Mouse (Mus musculus): Measurements from ENCODE around the gene Snrpa. TPM values are rescaled to one million over a fixed set of nuclear protein-coding genes. Genes with fewer than 3 reads are reported as not detected.

Snrpa gene
- polyA plus RNA-seq, 1 experiment, result 228 TPM

DNA sequence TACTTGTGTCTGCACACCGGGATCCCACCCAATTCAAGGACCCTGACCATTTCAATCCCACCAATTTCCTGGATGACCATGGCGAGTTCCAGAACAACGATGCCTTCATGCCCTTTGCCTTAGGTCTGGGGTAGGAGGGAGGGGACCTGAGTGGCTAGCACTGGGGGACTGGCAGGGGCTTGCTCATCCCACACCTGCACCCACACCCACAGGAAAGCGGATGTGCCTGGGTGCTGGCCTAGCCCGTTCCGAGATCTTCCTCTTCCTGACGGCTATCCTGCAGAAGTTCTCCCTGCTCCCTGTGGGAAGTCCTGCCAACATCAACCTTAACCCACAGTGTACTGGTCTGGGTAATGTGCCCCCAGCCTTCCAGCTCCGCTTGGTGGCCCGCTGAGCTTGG is 37.9 kb downstream of the Snrpa start:
- Histone ChIP-seq H3K9ac (ENCODE audit: low read depth, poor library complexity, severe bottlenecking) (no peak overlapping the region), H3K27ac (ENCODE audit: insufficient read depth, low read length) (no peak overlapping the region), H3K9me3 (replicated peaks; ENCODE audit: control insufficient read depth, insufficient read depth, low read length, poor library complexity, severe bottlenecking) (no peaks in the 10 kb centered on the region), H3K36me3 (ENCODE audit: control insufficient read depth, insufficient read depth, low read length, poor library complexity, severe bottlenecking) (no peaks in the 10 kb centered on the region), H3K27me3 (ENCODE audit: control insufficient read depth, insufficient read depth, low read length, poor library complexity, severe bottlenecking) (no peaks in the 10 kb centered on the region), H3K4me3 (ENCODE audit: low read depth, low read length) (no peak overlapping the region), H3K4me1 (ENCODE audit: control insufficient read depth, insufficient read depth, low read length) (peaks cover 3% of the 10 kb centered on the region)
- TF ChIP-seq CTCF (IDR thresholded peaks at IDR 0.05; ENCODE audit: low read depth, low read length) (no peak), POLR2A (IDR thresholded peaks at IDR 0.05; ENCODE audit: insufficient read depth, low read length) (no peak), EP300 (IDR thresholded peaks at IDR 0.05; ENCODE audit: insufficient read depth, low read depth, low read length) (no peak)

DNA sequence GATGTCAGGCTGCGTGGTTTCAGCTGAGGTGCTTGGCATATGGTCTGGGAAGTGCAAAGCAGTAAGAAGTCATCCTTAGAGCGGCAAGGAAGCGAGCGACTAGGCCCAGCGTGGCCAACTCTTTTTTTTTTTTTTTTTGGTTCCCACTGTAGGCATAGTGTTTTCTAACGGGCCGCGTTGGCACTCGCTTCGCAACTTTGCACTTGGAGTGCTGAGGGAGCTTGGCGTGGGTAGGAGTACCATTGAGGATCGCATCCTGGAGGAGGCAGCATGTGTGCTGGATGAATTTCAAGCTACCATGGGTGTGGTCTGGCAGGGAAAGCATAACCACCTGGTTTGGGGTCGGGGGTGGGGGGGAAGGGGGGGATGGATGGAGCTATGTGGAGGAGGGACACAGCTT is 40.1 kb downstream of the Snrpa start:
- H3K4me3 ChIP-seq (ENCODE audit: low read depth, low read length), result no peak overlapping the region
- no peak for TF ChIP-seq POLR2A (IDR thresholded peaks at IDR 0.05; ENCODE audit: insufficient read depth, low read length)
- TF ChIP-seq CTCF (IDR thresholded peaks at IDR 0.05; ENCODE audit: low read depth, low read length), result no peak
- no peak for TF ChIP-seq EP300 (IDR thresholded peaks at IDR 0.05; ENCODE audit: insufficient read depth, low read depth, low read length)
- no peaks in the 10 kb centered on the region for H3K27me3 ChIP-seq (ENCODE audit: control insufficient read depth, insufficient read depth, low read length, poor library complexity, severe bottlenecking)
- no peaks in the 10 kb centered on the region for H3K9me3 ChIP-seq (replicated peaks; ENCODE audit: control insufficient read depth, insufficient read depth, low read length, poor library complexity, severe bottlenecking)
- H3K36me3 ChIP-seq (ENCODE audit: control insufficient read depth, insufficient read depth, low read length, poor library complexity, severe bottlenecking), result no peaks in the 10 kb centered on the region
- H3K27ac ChIP-seq (ENCODE audit: insufficient read depth, low read length), result no peak overlapping the region
- peaks cover 3% of the 10 kb centered on the region for H3K4me1 ChIP-seq (ENCODE audit: control insufficient read depth, insufficient read depth, low read length)
- H3K9ac ChIP-seq (ENCODE audit: low read depth, poor library complexity, severe bottlenecking), result no peak overlapping the region

DNA sequence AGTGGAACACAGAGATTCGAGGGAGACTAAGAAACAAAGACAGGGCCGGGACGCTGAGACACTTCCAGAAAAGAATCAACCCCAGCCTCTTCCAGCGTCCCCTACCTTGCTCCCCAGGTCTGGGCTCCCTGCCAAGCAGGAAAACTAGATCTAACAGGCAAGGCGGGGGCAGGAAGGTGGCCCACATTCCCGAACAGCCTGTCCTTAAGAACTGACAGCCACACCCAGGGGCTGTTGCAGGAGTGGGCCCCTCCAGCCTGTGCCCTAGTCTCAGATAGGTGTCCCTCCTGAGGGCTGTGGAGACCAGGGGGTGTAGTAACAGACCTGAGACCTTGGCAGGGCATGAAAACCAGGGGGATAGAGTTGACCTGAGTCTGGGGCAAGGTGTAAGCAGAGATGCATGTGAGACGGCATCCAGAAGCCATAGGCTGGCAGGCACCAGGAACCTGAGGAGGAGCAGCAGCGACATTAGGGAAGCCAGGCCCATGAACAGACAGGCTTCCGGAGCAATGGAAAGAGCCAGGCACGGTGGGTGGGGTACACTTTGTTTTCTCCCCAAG is 42.8 kb downstream of the Snrpa start, which contains the start of gene Cyp2t4:
Gene Cyp2t4, plus strand, starts transcription at position 510 of the 560 bp plus-strand sequence.
- Histone ChIP-seq H3K9me3 (replicated peaks; ENCODE audit: control insufficient read depth, insufficient read depth, low read length, poor library complexity, severe bottlenecking) (no peaks in the 10 kb centered on the region), H3K4me3 (ENCODE audit: low read depth, low read length) (no peak within 1 kb of the TSS), H3K27ac (ENCODE audit: insufficient read depth, low read length) (no peak within 1 kb of the TSS), H3K27me3 (ENCODE audit: control insufficient read depth, insufficient read depth, low read length, poor library complexity, severe bottlenecking) (no peaks in the 10 kb centered on the region), H3K9ac (ENCODE audit: low read depth, poor library complexity, severe bottlenecking) (no peak within 1 kb of the TSS), H3K36me3 (ENCODE audit: control insufficient read depth, insufficient read depth, low read length, poor library complexity, severe bottlenecking) (no peaks in the 10 kb centered on the region), H3K4me1 (ENCODE audit: control insufficient read depth, insufficient read depth, low read length) (peaks cover 1% of the 10 kb centered on the region)
- TF ChIP-seq POLR2A (IDR thresholded peaks at IDR 0.05; ENCODE audit: insufficient read depth, low read length) (no peak), CTCF (IDR thresholded peaks at IDR 0.05; ENCODE audit: low read depth, low read length) (no peak), EP300 (IDR thresholded peaks at IDR 0.05; ENCODE audit: insufficient read depth, low read depth, low read length) (no peak)

Other genes starting within 250 kb of the Snrpa start
- not detected in 2 replicates for gene Cyp2a12, start 167.2 kb downstream of the Snrpa start, polyA plus RNA-seq (2011; ENCODE audit: insufficient read depth, insufficient read length, low read depth, missing spikeins)
- not detected in 2 replicates for gene Cyp2f2, start 76.4 kb downstream of the Snrpa start, polyA plus RNA-seq (2011; ENCODE audit: insufficient read depth, insufficient read length, low read depth, missing spikeins)
- gene Cyp2t4, start 42.6 kb downstream of the Snrpa start, polyA plus RNA-seq (2011; ENCODE audit: insufficient read depth, insufficient read length, low read depth, missing spikeins), result not detected in 2 replicates
- gene Egln2, start 29.5 kb downstream of the Snrpa start, polyA plus RNA-seq (2011; ENCODE audit: insufficient read depth, insufficient read length, low read depth, missing spikeins), result 22.2 and 22.3 TPM in 2 replicates
- 35.8 and 39.3 TPM in 2 replicates for gene Rab4b, start 17.4 kb downstream of the Snrpa start, polyA plus RNA-seq (2011; ENCODE audit: insufficient read depth, insufficient read length, low read depth, missing spikeins)
- gene Gm21983, start 15.2 kb downstream of the Snrpa start, polyA plus RNA-seq (2011; ENCODE audit: insufficient read depth, insufficient read length, low read depth, missing spikeins), result not detected in 2 replicates
- gene Mia, start 15.1 kb downstream of the Snrpa start, polyA plus RNA-seq (2011; ENCODE audit: insufficient read depth, insufficient read length, low read depth, missing spikeins), result 1.0 and 3.1 TPM in 2 replicates
- gene BC024978, start 490 bp downstream of the Snrpa start, polyA plus RNA-seq (2011; ENCODE audit: insufficient read depth, insufficient read length, low read depth, missing spikeins), result 10.9 and 12.6 TPM in 2 replicates
- gene Itpkc, start 32.4 kb upstream of the Snrpa start, polyA plus RNA-seq (2011; ENCODE audit: insufficient read depth, insufficient read length, low read depth, missing spikeins), result 10.7 and 11.3 TPM in 2 replicates
- gene Coq8b, start 36.8 kb upstream of the Snrpa start, polyA plus RNA-seq (2011; ENCODE audit: insufficient read depth, insufficient read length, low read depth, missing spikeins), result 7.8 and 10.9 TPM in 2 replicates
- 32.9 and 38.5 TPM in 2 replicates for gene Numbl, start 62.2 kb upstream of the Snrpa start, polyA plus RNA-seq (2011; ENCODE audit: insufficient read depth, insufficient read length, low read depth, missing spikeins)
- 66.8 and 72.5 TPM in 2 replicates for gene Ltbp4, start 141.4 kb upstream of the Snrpa start, polyA plus RNA-seq (2011; ENCODE audit: insufficient read depth, insufficient read length, low read depth, missing spikeins)
- gene Shkbp1, start 159.7 kb upstream of the Snrpa start, polyA plus RNA-seq (2011; ENCODE audit: insufficient read depth, insufficient read length, low read depth, missing spikeins), result 43.6 and 44.5 TPM in 2 replicates
- gene Gm20479, start 161.1 kb upstream of the Snrpa start, polyA plus RNA-seq (2011; ENCODE audit: insufficient read depth, insufficient read length, low read depth, missing spikeins), result 15.8 and 17.1 TPM in 2 replicates